Mouse (Mus musculus) bone marrow macrophage, adult 2 months (primary cell): ENCODE measurements around the gene Kyat3. TPM values are rescaled to one million over a fixed set of nuclear protein-coding genes. Genes with fewer than 3 reads are reported as not detected.
"Not testable (repeated sequence)": the region's sequence is repeated elsewhere in the genome, so short reads cannot be mapped to it uniquely, and the experiment has no call there.

Experiments used
- H3K27ac ChIP-seq: 2 replicates; pipeline ENCODE4 v1.5.1; 2012; ENCODE audit warnings: low read depth, low read length; ENCODE audit not compliant: insufficient read depth
- H3K4me1 ChIP-seq: 2 replicates; pipeline ENCODE4 v1.6.1; 2012; ENCODE audit warnings: low read length; ENCODE audit not compliant: control insufficient read depth, insufficient read depth
- H3K4me3 ChIP-seq: 2 replicates; pipeline ENCODE4 v1.5.1; 2012; ENCODE audit warnings: mild to moderate bottlenecking, low read length, moderate library complexity; ENCODE audit not compliant: insufficient read depth
- CTCF ChIP-seq: IDR thresholded peaks from 2 replicates; pipeline ENCODE4 v1.5.1; 2012; ENCODE audit warnings: low read depth, mild to moderate bottlenecking, low read length, moderate library complexity
- POLR2A ChIP-seq: IDR thresholded peaks from 2 replicates; pipeline ENCODE4 v1.6.1; 2012; ENCODE audit warnings: mild to moderate bottlenecking, low read depth, low read length, borderline replicate concordance
- polyA plus RNA-seq: library from polyadenylated mRNA; stranded (reverse); fragments of >200 nt; gene quantifications from 2 replicates; pipeline ENCODE4 v1.2.4, GENCODE M21; 2012; ENCODE audit not compliant: missing spikeins, insufficient read depth, insufficient read length

The Kyat3 gene
- 3.0 and 3.4 TPM in 2 replicates for polyA plus RNA-seq

- no peak for TF ChIP-seq CTCF
- TF ChIP-seq POLR2A: 0 out of 2 replicates have a peak, but pooled peaks have one; percentile 63
- H3K4me3 ChIP-seq: peak within 1 kb of the TSS; percentile 70
- H3K27ac ChIP-seq: peak within 1 kb of the TSS; percentile 67
- peaks cover 6% of the 10 kb centered on the region; the same call in 1 of the 2 replicates for H3K4me1 ChIP-seq
Observed at GRCm38 (mm10) chr3:142700442-142701322, at the start of gene Kyat3. TSS of gene Kyat3 (plus strand) at chr3:142701051.

- H3K4me3 ChIP-seq: no peak overlapping the region
- no peaks in the 10 kb centered on the region for H3K4me1 ChIP-seq
- no peak for TF ChIP-seq CTCF
- TF ChIP-seq POLR2A: no peak
- no peak overlapping the region for H3K27ac ChIP-seq
Observed at GRCm38 (mm10) chr3:142664723-142665122, 36.1 kb upstream of the Kyat3 start.

- Histone ChIP-seq H3K27ac (no peak overlapping the region), H3K4me3 (no peak overlapping the region), H3K4me1 (no peaks in the 10 kb centered on the region)
- TF ChIP-seq POLR2A: no peak
Observed at GRCm38 (mm10) chr3:142674607-142675006, 26.2 kb upstream of the Kyat3 start.

GRCm38 (mm10) chr3:142687939-142688338, 12.9 kb upstream of the Kyat3 start:
- Histone ChIP-seq H3K27ac (no peak overlapping the region), H3K4me1 (no peaks in the 10 kb centered on the region), H3K4me3 (no peak overlapping the region)
- TF ChIP-seq CTCF: no peak
- TF ChIP-seq POLR2A: no peak

- TF ChIP-seq CTCF (no peak), POLR2A (no peak)
- Histone ChIP-seq H3K4me1 (no peaks in the 10 kb centered on the region), H3K27ac (no peak overlapping the region), H3K4me3 (no peak overlapping the region)
Observed at GRCm38 (mm10) chr3:142688353-142688752, 12.5 kb upstream of the Kyat3 start.

- Histone ChIP-seq H3K4me3 (no peak overlapping the region), H3K4me1 (peaks cover 3% of the 10 kb centered on the region; the same call in 1 of the 2 replicates), H3K27ac (no peak overlapping the region)
- no peak for TF ChIP-seq CTCF
- no peak for TF ChIP-seq POLR2A
Observed at GRCm38 (mm10) chr3:142696517-142696916, 4.3 kb upstream of the Kyat3 start.

- no peak for TF ChIP-seq CTCF
- no peak for TF ChIP-seq POLR2A
- Histone ChIP-seq H3K27ac (no peak overlapping the region), H3K4me1 (peaks cover 6% of the 10 kb centered on the region; the same call in 1 of the 2 replicates), H3K4me3 (peak overlapping the region; percentile 70)
Observed at GRCm38 (mm10) chr3:142701407-142701989, 647 bp downstream of the Kyat3 start.

- Histone ChIP-seq H3K4me3 (no peak overlapping the region), H3K27ac (no peak overlapping the region)
- no peak for TF ChIP-seq CTCF
- TF ChIP-seq POLR2A: no peak
Observed at GRCm38 (mm10) chr3:142706581-142707444, 6.0 kb downstream of the Kyat3 start.

GRCm38 (mm10) chr3:142708181-142708848, 7.5 kb downstream of the Kyat3 start:
- H3K4me3 ChIP-seq, H3K27ac ChIP-seq, H3K4me1 ChIP-seq: not testable (repeated sequence)

More at GRCm38 (mm10) chr3:142706581-142707444, 6.0 kb downstream of the Kyat3 start:
- 0 out of 2 replicates have a peak, but pooled peaks cover under 1% of the 10 kb centered on the region for H3K4me1 ChIP-seq
